ENCODE assay signal across 31 mouse cellular contexts in the genomic region with DNA sequence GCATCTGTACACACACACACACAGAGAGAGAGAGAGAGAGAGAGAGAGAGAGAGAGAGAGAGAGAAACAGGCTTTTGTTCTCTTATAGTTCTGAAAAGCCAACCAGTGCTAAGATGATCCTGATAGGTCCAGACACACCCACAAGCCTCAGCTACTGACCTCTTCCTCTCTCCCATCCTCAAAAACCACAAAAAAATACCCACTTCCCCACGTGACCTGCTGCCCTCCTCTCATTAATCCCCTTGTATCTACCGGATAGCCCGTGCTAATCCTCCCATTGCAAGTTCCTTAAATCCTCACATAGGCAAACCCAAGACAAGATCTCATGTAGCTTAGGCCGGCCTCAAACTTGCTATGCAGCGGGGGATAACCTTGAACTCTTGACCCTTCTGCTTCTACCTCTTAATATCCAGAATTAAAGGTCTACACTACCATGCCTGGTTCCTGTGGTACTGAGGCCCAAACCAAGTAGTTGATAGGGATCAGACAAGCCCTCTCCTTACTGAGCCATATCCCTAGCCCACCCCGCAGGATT.
"Had no signal": no experiment of that assay in that cellular context is flagged by ENCODE, and none has a peak within 500 bp of the region (broad histone marks: within the 10 kb centered on the region; RNA-seq: fewer than 3 reads in every experiment).

No protein-coding gene starts in this region.

- DNase-seq: gastrocnemius, adult 2 months; gastrocnemius, postnatal 10 days; gastrocnemius, postnatal 25 days; heart, adult 11 months; heart, adult 2 months; heart, postnatal 14 days; heart, postnatal 36 days; kidney, adult 11 months; kidney, adult 2 months; kidney, adult 9 months; kidney, postnatal 14 days; kidney, postnatal 36 days; liver; liver, embryonic 13.5 days; liver, postnatal 0 days had no signal

- H3K4me2 ChIP-seq: heart, embryonic 11.5 days; heart, embryonic 13.5 days; heart, embryonic 15.5 days; hindbrain, embryonic 12.5 days; hindbrain, embryonic 15.5 days; kidney, embryonic 15.5 days; limb, embryonic 12.5 days; liver, embryonic 11.5 days; liver, embryonic 13.5 days; liver, embryonic 15.5 days had no signal

- H3K36me3 ChIP-seq: heart, embryonic 13.5 days; heart, embryonic 15.5 days; hindbrain, embryonic 10.5 days; hindbrain, embryonic 12.5 days; hindbrain, embryonic 15.5 days; kidney, embryonic 15.5 days; limb, embryonic 10.5 days; limb, embryonic 12.5 days; liver, embryonic 13.5 days; liver, embryonic 15.5 days had no signal

- H3K9ac ChIP-seq: heart, embryonic 13.5 days; heart, embryonic 15.5 days; hindbrain, embryonic 12.5 days; hindbrain, embryonic 15.5 days; kidney, embryonic 15.5 days; limb, embryonic 12.5 days; liver, embryonic 13.5 days; liver, embryonic 15.5 days; liver, postnatal 0 days had no signal

- H3K27me3 ChIP-seq: heart, embryonic 15.5 days; hindbrain, embryonic 15.5 days; kidney, embryonic 15.5 days; limb, embryonic 12.5 days; liver, embryonic 13.5 days; liver, embryonic 15.5 days had no signal

- H3K27ac ChIP-seq: gastrocnemius, adult 2 months; heart, adult 2 months; heart, embryonic 13.5 days; heart, embryonic 15.5 days; hindbrain, embryonic 10.5 days; hindbrain, embryonic 12.5 days; hindbrain, embryonic 15.5 days; hindbrain, postnatal 0 days; kidney, embryonic 15.5 days; kidney, postnatal 0 days; layer of hippocampus, adult 2 months; left cerebral cortex, adult 2 months; limb, embryonic 10.5 days; limb, embryonic 12.5 days; liver, embryonic 13.5 days; liver, embryonic 15.5 days had no signal

- H3K4me3 ChIP-seq: gastrocnemius, adult 2 months; heart, adult 2 months; heart, embryonic 13.5 days; heart, embryonic 15.5 days; hindbrain, embryonic 10.5 days; hindbrain, embryonic 12.5 days; hindbrain, embryonic 15.5 days; kidney, embryonic 15.5 days; layer of hippocampus, adult 2 months; left cerebral cortex, adult 2 months; limb, embryonic 10.5 days; limb, embryonic 12.5 days; liver, embryonic 13.5 days; liver, embryonic 15.5 days had no signal

- H3K4me1 ChIP-seq: heart, embryonic 15.5 days; hindbrain, embryonic 12.5 days; hindbrain, embryonic 15.5 days; limb, embryonic 10.5 days; limb, embryonic 12.5 days had no signal

- ATAC-seq: hindbrain, postnatal 0 days; intestine, embryonic 16.5 days; liver, postnatal 0 days had no signal

- H3K9me3 ChIP-seq: heart, embryonic 13.5 days; heart, embryonic 15.5 days; hindbrain, embryonic 10.5 days; hindbrain, embryonic 12.5 days; hindbrain, embryonic 15.5 days; kidney, embryonic 15.5 days; limb, embryonic 10.5 days; limb, embryonic 12.5 days; liver, embryonic 13.5 days; liver, embryonic 15.5 days had no signal
